8 mouse cellular contexts compared by ENCODE assay signal in the genomic region with DNA sequence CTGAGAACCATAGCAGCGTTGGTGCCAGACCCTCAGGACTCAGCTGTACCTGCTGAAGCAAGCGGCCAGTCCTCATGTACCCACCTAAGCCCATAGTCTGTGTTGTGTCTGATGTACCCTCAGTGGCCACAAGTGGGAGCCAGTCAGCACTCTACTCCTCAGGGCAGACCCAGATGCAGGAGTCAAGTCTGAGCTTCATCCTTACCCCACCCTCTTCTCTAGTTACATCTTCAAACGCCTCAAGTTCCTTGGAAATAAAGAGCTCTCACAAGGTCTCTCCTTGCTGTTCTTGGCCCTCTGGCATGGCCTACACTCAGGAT. TPM values are rescaled to one million over a fixed set of nuclear protein-coding genes. Genes with fewer than 3 reads are reported as not detected.
DNase-seq lines count a peak whose midpoint lies in the region; ATAC-seq and TF ChIP-seq lines count a peak whose summit lies in the region.

No protein-coding gene starts in this region.

- intact Hi-C loops in heart, postnatal 14 days (cut with DNase I): loop anchor here (2.0 to 5.0 kb wide), 4 partner anchors 30 to 56 kb away; a partner anchor contains a TSS

- H3K4me3 ChIP-seq in CH12.LX (replicated peaks in 1 of 3; ENCODE audit: low read depth in 2 of 3, low read length in 2 of 3, poor library complexity in 1 of 3): no peak overlapping the region
- no peak overlapping the region for H3K4me3 ChIP-seq in embryonic fibroblast, embryonic 13.5 days (ENCODE audit: insufficient read depth, low read length)
- H3K4me3 ChIP-seq in lung, embryonic 14.5 days (ENCODE audit: low read depth, low read length): no peak overlapping the region

- TF ChIP-seq RAD21 in CH12.LX (IDR thresholded peaks at IDR 0.05; ENCODE audit: low read depth, low read length): peak; percentile 58

- dilution Hi-C loops in CH12.LX (cut with MboI; ENCODE audit: extremely low pct_ligation_motif_present, extremely low pct_unique_long_range_greater_than_20kb, low sequenced_read_pairs): no loop called here

- H3K4me2 ChIP-seq in CH12.LX (ENCODE audit: insufficient read depth, low read depth, poor library complexity, severe bottlenecking): no peak overlapping the region
- no peak overlapping the region for H3K4me2 ChIP-seq in lung, embryonic 14.5 days

- H3K36me3 ChIP-seq in CH12.LX (replicated peaks in 1 of 2; ENCODE audit: control insufficient read depth in 1 of 2, insufficient read depth in 1 of 2, low read length in 1 of 2): peaks cover 74 to 89% of the 10 kb centered on the region in 2 experiments
- H3K36me3 ChIP-seq in lung, embryonic 14.5 days (ENCODE audit: insufficient read depth): peaks cover 76% of the 10 kb centered on the region

- H3K9me3 ChIP-seq in CH12.LX (replicated peaks; ENCODE audit: low read length): no peaks in the 10 kb centered on the region
- no peaks in the 10 kb centered on the region for H3K9me3 ChIP-seq in lung, embryonic 14.5 days (ENCODE audit: low read depth, low read length)

- in situ Hi-C loops in CH12.LX (cut with MboI; ENCODE audit: low pct_ligation_motif_present, low pct_unique_long_range_greater_than_20kb, low sequenced_read_pairs): no loop called here

- H3K27ac ChIP-seq in CH12.LX (ENCODE audit: insufficient read depth, low read depth): no peak overlapping the region
- no peak overlapping the region for H3K27ac ChIP-seq in embryonic fibroblast, embryonic 13.5 days (ENCODE audit: insufficient read depth, low read length)
- no peak overlapping the region for H3K27ac ChIP-seq in lung, embryonic 14.5 days (ENCODE audit: low read depth)

- peak; percentile 80 for DNase-seq in CH12.LX (ENCODE audit: extremely low read depth)
- DNase-seq in adrenal gland, postnatal 36 days: peak; percentile 71 to 72
- DNase-seq in heart, postnatal 14 days: peak; percentile 69 to 78
- DNase-seq in kidney, postnatal 4 days: peak; percentile 84 to 86
- DNase-seq in lung, embryonic 14.5 days: peak; percentile 81
- DNase-seq in retina, embryonic 14.5 days (ENCODE audit: low spot score): peak; percentile 78
- DNase-seq in thymus, postnatal 4 days: peak; percentile 89

- no peak overlapping the region for H3K9ac ChIP-seq in CH12.LX (ENCODE audit: insufficient read depth, low read depth)
- no peak overlapping the region for H3K9ac ChIP-seq in lung, embryonic 14.5 days

- H3K79me2 ChIP-seq in CH12.LX (replicated peaks; ENCODE audit: control insufficient read depth, extremely low read depth, insufficient read depth, poor library complexity, severe bottlenecking): peaks cover 31% of the 10 kb centered on the region

- TF ChIP-seq CTCF in CH12.LX (conservative IDR thresholded peaks at IDR 0.05 in 1 of 2, IDR thresholded peaks at IDR 0.05 in 1 of 2; ENCODE audit: low read depth in 2 of 2, low read length in 2 of 2): peak; percentile 72 to 87
- TF ChIP-seq CTCF in embryonic fibroblast, embryonic 13.5 days (IDR thresholded peaks at IDR 0.05; ENCODE audit: borderline replicate concordance, insufficient read depth, low read length): peak; percentile 73; the same call in 1 of the 2 replicates
- TF ChIP-seq CTCF in lung, embryonic 14.5 days (IDR thresholded peaks at IDR 0.05; ENCODE audit: low read depth): peak; percentile 86

- no peak for TF ChIP-seq POLR2A in CH12.LX (IDR thresholded peaks at IDR 0.05; ENCODE audit: low read depth, low read length)
- TF ChIP-seq POLR2A in embryonic fibroblast, embryonic 13.5 days (IDR thresholded peaks at IDR 0.05; ENCODE audit: low read depth, low read length): no peak

- peaks cover 28 to 67% of the 10 kb centered on the region in 2 experiments for H3K4me1 ChIP-seq in CH12.LX (ENCODE audit: control insufficient read depth in 1 of 2, insufficient read depth in 2 of 2)
- peaks cover 7% of the 10 kb centered on the region; the same call in 1 of the 2 replicates for H3K4me1 ChIP-seq in embryonic fibroblast, embryonic 13.5 days (ENCODE audit: control insufficient read depth, insufficient read depth, low read length)
- H3K4me1 ChIP-seq in lung, embryonic 14.5 days (ENCODE audit: insufficient read depth): no peaks in the 10 kb centered on the region

- H3K27me3 ChIP-seq in CH12.LX (replicated peaks): no peaks in the 10 kb centered on the region
- H3K27me3 ChIP-seq in lung, embryonic 14.5 days (ENCODE audit: insufficient read depth, low read length): no peaks in the 10 kb centered on the region

- WGBS in lung, embryonic 14.5 days: 47% methylated on average over 3 of the region's 3 CpGs

- peak; percentile 71 for ATAC-seq in lung, embryonic 14.5 days (ENCODE audit: insufficient read depth)

- no peak for TF ChIP-seq EP300 in CH12.LX (IDR thresholded peaks at IDR 0.05; ENCODE audit: low read length)

TF ChIP-seq in CH12.LX, 34 proteins besides CTCF, POLR2A, EP300 and RAD21:
- TF ChIP-seq ELF1 (IDR thresholded peaks at IDR 0.05; ENCODE audit: low read depth, low read length): no peak
- TF ChIP-seq SMC3 (IDR thresholded peaks at IDR 0.05; ENCODE audit: low read depth, low read length): peak; percentile 87
- no peak for TF ChIP-seq MAX (IDR thresholded peaks at IDR 0.05; ENCODE audit: low read length)
- no peak for TF ChIP-seq HCFC1 (IDR thresholded peaks at IDR 0.05; ENCODE audit: low read depth, low read length)
- no peak for TF ChIP-seq TCF12 (IDR thresholded peaks at IDR 0.05; ENCODE audit: low read depth, low read length)
- TF ChIP-seq MEF2A (IDR thresholded peaks at IDR 0.05; ENCODE audit: borderline replicate concordance, low read depth, low read length): no peak
- TF ChIP-seq MXI1 (IDR thresholded peaks at IDR 0.05; ENCODE audit: low read depth, low read length): no peak

RNA-seq across cellular contexts. Expression of a gene that starts 9.2 kb away (rescaled TPM):
- 352 and 439 TPM in 2 replicates for total RNA-seq in CH12.LX (2012; rRNA removed)
- total RNA-seq in CH12.LX (2014; rRNA removed): 481 and 498 TPM in 2 replicates
- 301 and 408 TPM in 2 replicates for polyA plus RNA-seq in CH12.LX (2012; ENCODE audit: insufficient read length, low read depth)
- total RNA-seq in adrenal gland, postnatal 36 days (2021): 10 to 100 TPM; 87.2 to 88.2 TPM
- polyA plus RNA-seq in embryonic fibroblast, embryonic 13.5 days (2011; ENCODE audit: insufficient read length, low read depth, missing spikeins): 67.1 and 68.9 TPM in 2 replicates
- total RNA-seq in heart, postnatal 14 days (2021): 10 to 100 TPM; 58.8 to 68.4 TPM
- polyA plus RNA-seq in lung, embryonic 14.5 days (2014; fragmentation: Nextera tagmentation; extraction: Ambion mirVana): 214 and 228 TPM in 2 replicates

RNA-seq across cellular contexts. Expression of a gene that starts 9.4 kb away (rescaled TPM):
- 440 and 578 TPM in 2 replicates for total RNA-seq in CH12.LX (2012; rRNA removed)
- total RNA-seq in CH12.LX (2014; rRNA removed): 380 and 405 TPM in 2 replicates
- polyA plus RNA-seq in CH12.LX (2012; ENCODE audit: insufficient read length, low read depth): 623 and 694 TPM in 2 replicates
- total RNA-seq in adrenal gland, postnatal 36 days (2021): 100 to 1,000 TPM; 308 to 325 TPM
- 249 and 253 TPM in 2 replicates for polyA plus RNA-seq in embryonic fibroblast, embryonic 13.5 days (2011; ENCODE audit: insufficient read length, low read depth, missing spikeins)
- 100 to 1,000 TPM; 326 to 358 TPM for total RNA-seq in heart, postnatal 14 days (2021)
- 354 and 377 TPM in 2 replicates for polyA plus RNA-seq in lung, embryonic 14.5 days (2014; fragmentation: Nextera tagmentation; extraction: Ambion mirVana)

RNA-seq across cellular contexts. Expression of a gene that starts 35.8 kb away (rescaled TPM):
- total RNA-seq in CH12.LX (2012; rRNA removed) (247 and 283 TPM in 2 replicates), CH12.LX (2014; rRNA removed) (300 and 327 TPM in 2 replicates)
- 585 and 814 TPM in 2 replicates for polyA plus RNA-seq in CH12.LX (2012; ENCODE audit: insufficient read length, low read depth)
- 1 to 10 TPM; 5.5 to 9.6 TPM for total RNA-seq in adrenal gland, postnatal 36 days (2021)
- 0.53 and 4.3 TPM in 2 replicates for polyA plus RNA-seq in embryonic fibroblast, embryonic 13.5 days (2011; ENCODE audit: insufficient read length, low read depth, missing spikeins)
- total RNA-seq in heart, postnatal 14 days (2021): 1 to 10 TPM; 4.2 to 8.5 TPM
- 12.1 and 12.6 TPM in 2 replicates for polyA plus RNA-seq in lung, embryonic 14.5 days (2014; fragmentation: Nextera tagmentation; extraction: Ambion mirVana)

RNA-seq across cellular contexts. Expression of a gene that starts 38.4 kb away (rescaled TPM):
- 146 and 197 TPM in 2 replicates for total RNA-seq in CH12.LX (2012; rRNA removed)
- 59.3 and 64.3 TPM in 2 replicates for total RNA-seq in CH12.LX (2014; rRNA removed)
- polyA plus RNA-seq in CH12.LX (2012; ENCODE audit: insufficient read length, low read depth): 88.4 and 93.7 TPM in 2 replicates
- 100 to 1,000 TPM; 331 to 397 TPM for total RNA-seq in adrenal gland, postnatal 36 days (2021)
- polyA plus RNA-seq in embryonic fibroblast, embryonic 13.5 days (2011; ENCODE audit: insufficient read length, low read depth, missing spikeins): 149 and 157 TPM in 2 replicates
- total RNA-seq in heart, postnatal 14 days (2021): 100 to 1,000 TPM; 323 to 327 TPM
- polyA plus RNA-seq in lung, embryonic 14.5 days (2014; fragmentation: Nextera tagmentation; extraction: Ambion mirVana): 429 and 440 TPM in 2 replicates

RNA-seq across cellular contexts. Expression of a gene that starts 39.9 kb away (rescaled TPM):
- total RNA-seq in CH12.LX (2012; rRNA removed) (52.9 and 53.4 TPM in 2 replicates), CH12.LX (2014; rRNA removed) (68.0 and 77.0 TPM in 2 replicates)
- 86.9 and 113 TPM in 2 replicates for polyA plus RNA-seq in CH12.LX (2012; ENCODE audit: insufficient read length, low read depth)
- total RNA-seq in adrenal gland, postnatal 36 days (2021): 100 to 1,000 TPM in 1 of 2 experiments, 10 to 100 TPM in 1; 77.0 to 113 TPM
- polyA plus RNA-seq in embryonic fibroblast, embryonic 13.5 days (2011; ENCODE audit: insufficient read length, low read depth, missing spikeins): 51.4 and 67.0 TPM in 2 replicates
- 10 to 100 TPM; 54.0 to 56.7 TPM for total RNA-seq in heart, postnatal 14 days (2021)
- polyA plus RNA-seq in lung, embryonic 14.5 days (2014; fragmentation: Nextera tagmentation; extraction: Ambion mirVana): 50.3 and 53.1 TPM in 2 replicates

Comparison
In these comparisons a context has a peak if more than half of its experiments do, and no peak if none do; other contexts are left out.
1. RNA of a gene that starts 35.8 kb away (total RNA-seq): 247 to 327 TPM in CH12.LX; 5.5 to 9.6 TPM in adrenal gland, postnatal 36 days and 4.2 to 8.5 TPM in heart, postnatal 14 days; every median in the first group is over 10 times any median in the second.
2. Peak in every context shown above with its lines, with median percentiles within 50 percentile points of each other: DNase-seq and CTCF ChIP-seq.